Mouse (Mus musculus) olfactory bulb, adult 2 months (tissue): ENCODE data around the gene Tmem164.

Source experiments
- CTCF ChIP-seq: fragments of 200-500 bp; IDR thresholded peaks from 2 replicates; pipeline ENCODE4 v1.5.1; 2012; ENCODE audit warnings: low read depth, mild to moderate bottlenecking, low read length, moderate library complexity; ENCODE audit not compliant: insufficient read depth
- POLR2A ChIP-seq: fragments of 200-500 bp; IDR thresholded peaks from 2 replicates; pipeline ENCODE4 v1.6.1; 2012; ENCODE audit warnings: mild to moderate bottlenecking, low read depth, low read length, moderate library complexity; ENCODE audit not compliant: insufficient read depth

DNA sequence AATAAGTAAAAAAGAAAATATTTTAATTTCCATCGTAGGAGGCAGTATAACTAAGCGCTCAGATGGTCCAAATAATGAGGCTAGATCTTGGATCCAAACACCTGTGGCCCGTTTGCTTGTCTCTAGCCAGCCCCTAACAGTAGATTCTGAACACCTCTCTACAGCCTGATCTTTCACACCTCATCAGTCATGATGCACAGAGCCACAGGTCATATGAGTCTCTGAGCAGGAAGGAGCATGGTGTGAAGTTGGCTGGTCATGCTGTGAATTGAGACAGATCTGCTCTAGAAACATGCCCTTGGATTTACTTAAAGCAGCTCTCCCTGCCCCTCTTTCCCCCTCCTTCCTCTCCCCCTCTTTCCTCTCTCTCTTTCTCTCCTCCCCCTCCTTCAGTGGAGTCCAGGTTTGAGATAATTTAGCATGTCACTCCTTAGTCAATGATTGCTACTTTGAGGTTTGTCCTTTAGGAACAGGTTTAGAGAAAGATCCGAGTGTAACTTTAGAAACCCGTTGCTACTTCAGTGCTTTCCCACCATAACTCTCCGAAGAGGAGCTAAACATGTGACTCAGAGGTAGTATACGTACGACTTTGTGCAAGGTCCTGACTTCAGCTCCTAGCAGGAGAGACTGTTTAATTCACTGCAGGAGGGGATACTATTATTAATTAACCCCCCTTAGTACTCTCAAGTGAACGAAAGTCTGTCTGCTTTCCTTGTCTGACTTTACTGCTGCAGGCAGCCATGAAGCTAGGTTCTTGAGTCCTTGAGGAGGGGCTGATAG is 11.7 kb upstream of the Tmem164 start:
- TF ChIP-seq CTCF (no peak), POLR2A (no peak)
